Mouse (Mus musculus) WW6 (cell line): Measurements from ENCODE around the gene Mast4.

Experiments
- DNase-seq: peaks from one replicate; pipeline ENCODE4 v3.0.0-alpha.2; 2013; ENCODE audit warnings: low read depth, low spot score

Gene Mast4

DNA sequence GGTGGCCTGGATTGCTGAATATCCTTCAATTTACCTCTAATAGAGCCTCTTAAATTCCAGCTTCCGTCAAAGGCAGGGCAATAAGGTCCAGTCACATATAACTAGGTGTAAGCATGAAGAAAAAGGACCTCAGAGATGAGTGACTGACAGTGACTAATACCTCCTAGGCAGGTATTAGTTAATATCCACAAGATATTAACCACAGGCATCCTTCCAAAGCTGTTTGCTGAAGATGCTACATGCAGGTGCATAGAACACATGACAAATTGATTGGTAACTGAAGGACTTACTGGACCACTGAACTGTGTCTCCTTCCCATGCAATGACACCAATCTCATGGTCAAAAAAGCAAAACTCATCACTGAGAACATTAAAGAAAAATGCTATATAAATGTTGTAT lies 402.3 kb downstream of the Mast4 start:
- no peak for DNase-seq

DNA sequence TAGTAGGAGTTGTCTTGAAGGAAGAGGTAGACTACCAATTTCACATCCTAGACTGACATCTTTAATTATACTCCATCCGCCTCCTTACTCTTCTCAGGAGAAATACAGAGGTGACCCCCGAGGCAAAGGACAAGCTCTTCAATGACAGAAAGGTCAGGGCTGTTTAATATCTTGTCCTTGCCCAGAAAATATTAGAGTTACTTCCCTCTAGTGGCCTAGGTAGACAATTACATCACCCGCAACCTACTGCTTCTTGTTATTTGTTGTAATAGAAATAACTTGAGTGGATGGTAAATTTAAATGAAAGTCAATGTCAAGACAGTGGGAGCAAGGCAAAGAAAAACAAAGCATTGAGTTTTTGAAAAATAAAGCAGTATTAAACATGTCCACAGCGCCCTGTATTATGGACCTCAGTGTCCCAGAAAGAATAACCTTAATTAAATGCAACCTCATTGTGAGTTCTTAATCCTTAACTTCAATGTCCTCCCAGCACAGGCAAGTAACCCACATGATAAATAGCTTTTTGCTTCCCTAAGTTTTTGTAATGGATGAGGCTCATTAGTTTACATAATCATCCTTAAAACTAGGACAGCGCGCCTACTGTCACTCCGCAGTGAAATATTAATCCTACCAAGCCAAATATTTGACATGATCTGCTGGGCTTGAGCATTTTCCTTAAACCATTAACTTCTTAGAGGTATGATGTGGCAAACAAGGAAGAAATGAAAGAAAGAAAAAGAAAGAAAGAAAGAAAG lies 408.3 kb downstream of the Mast4 start:
- DNase-seq: no peak

- DNase-seq: no peak
Observed at GRCm38 (mm10) chr13:102919741-102920140, 414.6 kb downstream of the Mast4 start.

DNA sequence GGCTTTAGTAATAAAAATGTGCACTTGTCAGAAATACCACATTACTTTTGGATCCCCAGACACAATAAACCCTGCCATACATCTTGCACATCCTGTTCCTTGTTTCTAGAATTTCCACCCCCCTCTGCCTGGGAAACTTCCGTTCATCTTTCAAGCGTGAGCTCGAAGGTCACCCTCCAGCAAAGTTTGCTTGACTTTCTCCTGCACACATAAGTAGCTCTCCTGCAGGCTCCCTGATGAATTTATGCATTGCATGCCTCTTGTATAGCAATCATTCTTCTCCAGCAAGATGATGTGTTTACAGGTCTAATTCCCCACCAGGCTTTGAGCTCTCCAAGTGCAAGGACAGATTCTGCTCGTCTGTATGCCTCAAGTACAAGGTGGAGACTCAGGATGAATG lies 415.7 kb downstream of the Mast4 start:
- DNase-seq: no peak

- no peak for DNase-seq
Observed at GRCm38 (mm10) chr13:102915341-102915740, 419.0 kb downstream of the Mast4 start.

GRCm38 (mm10) chr13:102914800-102915199 lies 419.5 kb downstream of the Mast4 start:
- no peak for DNase-seq

DNA sequence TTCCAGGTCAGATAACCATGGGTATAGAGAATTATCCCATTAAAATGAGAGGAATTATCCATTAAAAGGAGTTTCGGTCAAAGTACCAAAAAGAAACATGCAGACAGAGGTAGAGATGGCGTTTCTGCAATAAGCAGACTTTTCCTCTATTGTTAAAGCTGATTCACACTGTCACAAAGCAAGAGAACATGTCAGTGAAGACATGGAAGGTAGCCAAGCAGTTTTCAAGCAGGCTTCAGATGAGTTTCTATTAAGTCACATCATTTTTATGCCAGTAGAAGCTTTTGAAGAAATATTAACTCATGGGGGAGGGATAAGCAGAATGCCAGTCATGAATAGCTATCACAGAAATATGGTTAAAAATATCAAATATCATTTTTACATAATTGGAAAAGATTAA lies 420.4 kb downstream of the Mast4 start:
- DNase-seq: no peak

- no peak for DNase-seq
Observed at GRCm38 (mm10) chr13:102912867-102913266, 421.4 kb downstream of the Mast4 start.

DNA sequence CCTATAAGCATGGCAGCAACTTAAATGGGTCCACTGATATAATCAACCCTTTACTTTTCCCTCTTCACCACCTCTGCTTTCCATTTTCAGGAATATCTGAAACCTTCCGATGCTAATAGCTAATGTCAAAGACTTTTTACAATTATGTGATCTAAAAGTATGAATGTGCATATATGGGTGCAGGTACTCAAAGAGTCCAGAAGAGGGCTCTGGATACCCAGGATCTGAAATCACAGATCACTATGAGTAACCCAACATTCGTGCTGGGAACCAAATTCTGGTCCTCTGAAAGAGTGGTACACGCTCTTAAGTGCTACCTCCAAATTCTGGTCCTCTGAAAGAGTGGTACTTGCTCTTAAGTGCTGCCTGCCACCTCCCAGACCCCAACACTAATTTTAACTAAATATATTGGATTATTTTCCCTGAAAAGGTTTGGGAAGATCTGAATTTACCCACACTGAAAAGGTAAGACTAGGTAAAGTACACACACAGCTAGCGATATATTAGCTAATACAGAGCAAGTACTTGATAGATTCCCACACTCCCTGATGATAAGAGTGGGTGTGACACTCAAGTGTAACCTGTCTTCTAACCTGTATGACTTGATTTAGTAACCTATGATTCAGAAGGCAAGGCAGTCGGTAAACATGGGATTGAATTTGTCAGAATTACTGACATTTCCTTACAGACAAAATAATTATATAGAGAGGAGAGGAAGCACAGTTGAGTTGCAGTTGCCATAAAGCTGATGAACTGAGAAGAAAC lies 424.5 kb downstream of the Mast4 start:
- no peak for DNase-seq

DNA sequence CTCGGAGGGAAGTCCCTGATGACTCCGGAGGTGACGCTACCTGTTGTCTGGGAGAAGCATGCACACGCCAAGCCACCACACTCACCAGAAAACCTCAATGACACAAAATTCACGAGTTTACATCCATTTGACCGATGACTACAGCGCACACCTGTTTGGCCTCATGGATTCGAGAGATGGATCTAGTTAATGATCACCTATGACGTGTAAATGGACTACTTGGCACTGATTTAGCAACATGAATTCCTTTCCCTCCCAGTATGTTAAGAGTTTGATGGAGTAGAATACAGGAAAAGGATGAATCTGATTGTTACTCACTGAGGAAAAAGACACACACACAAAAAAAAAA lies 427.7 kb downstream of the Mast4 start:
- DNase-seq: no peak

DNA sequence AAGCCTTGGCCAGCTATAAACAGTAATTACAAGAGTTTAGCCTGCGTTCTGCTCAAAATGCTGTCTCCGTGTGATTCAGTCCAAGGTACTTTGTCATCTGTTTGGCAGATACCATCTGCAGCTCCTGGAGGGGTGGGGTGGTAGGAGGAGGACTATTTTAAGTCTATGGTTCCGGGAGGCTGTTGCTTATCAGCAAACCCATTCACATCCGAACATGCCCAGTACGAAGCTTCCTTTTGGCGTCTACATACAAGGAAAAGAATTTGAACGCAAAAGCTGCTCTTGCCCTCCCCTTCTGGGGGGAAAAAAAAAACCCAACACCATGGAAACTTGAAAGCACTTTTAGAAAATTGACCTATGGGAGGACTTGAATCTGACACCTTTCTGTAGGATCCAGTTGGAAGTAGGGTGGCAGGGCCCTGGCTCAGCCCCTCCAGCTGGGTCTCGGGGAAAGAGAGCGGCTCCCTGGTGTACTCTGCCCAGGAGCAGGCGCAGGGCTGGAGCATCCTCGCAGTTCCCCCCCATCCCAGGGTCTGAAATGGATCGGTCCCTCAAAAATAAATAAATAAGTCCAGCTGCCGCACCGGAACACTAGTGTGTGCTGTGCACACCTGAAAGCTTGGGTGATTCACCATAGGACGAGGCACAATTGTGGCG lies 428.2 kb downstream of the Mast4 start:
- peak; percentile 79 for DNase-seq

- DNase-seq: no peak
Observed at GRCm38 (mm10) chr13:102905361-102905950, 428.8 kb downstream of the Mast4 start.

DNA sequence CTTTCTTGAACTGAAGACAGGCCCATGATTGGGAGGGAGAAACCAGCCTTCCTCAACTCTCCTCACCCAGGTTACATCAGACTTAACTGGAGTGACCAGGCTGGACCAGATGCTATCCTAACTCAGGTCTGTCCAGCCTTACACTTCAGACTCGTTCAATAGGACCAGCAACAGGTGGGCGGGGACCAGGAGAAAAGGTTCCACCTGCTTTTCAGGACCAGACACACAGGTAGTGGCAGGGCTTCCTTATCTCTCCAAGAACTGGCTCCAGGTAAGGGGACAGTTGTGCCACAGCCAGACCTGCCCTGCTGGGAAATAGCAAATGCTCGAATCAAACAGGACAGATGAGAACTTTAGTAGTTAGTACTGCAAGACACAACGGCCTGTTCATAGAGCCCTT lies 430.6 kb downstream of the Mast4 start:
- DNase-seq: no peak

DNA sequence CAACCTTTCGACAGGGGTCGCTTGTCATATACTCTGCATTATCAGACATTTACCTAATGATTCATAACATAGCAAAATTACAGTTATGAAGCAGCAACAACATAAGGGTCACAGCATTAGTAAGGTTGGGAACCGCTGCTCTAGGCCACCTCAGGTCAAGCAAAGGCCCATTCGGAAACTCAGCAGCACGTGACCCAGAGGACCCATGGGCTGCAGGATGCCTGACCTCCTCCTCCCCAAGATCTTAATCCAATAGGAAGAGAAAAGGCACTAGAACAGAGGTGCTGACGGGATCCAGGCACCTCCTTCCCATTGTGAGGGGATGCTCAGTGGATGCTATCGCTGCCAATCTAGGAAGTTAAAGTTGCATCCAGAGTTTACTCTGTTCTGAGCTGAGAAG lies 432.2 kb downstream of the Mast4 start:
- DNase-seq: no peak

- DNase-seq: no peak
Observed at GRCm38 (mm10) chr13:102900531-102900930, 433.8 kb downstream of the Mast4 start.

DNA sequence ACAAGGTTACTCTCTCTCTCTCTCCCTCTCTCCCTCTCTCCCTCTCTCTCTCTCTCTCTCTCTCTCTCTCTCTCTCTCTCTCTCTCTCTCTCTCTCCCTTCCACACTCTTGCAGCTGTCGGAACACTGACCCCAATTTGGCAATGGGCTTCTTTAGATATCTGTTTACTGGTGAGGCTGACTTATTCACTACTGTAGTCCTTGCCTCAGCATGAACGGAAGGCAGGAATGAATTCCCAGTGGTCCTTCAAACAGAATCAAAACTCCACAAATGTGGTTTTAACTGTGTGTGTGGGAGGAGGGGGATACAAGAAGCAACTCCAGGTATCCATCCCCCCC lies 434.2 kb downstream of the Mast4 start:
- DNase-seq: no peak

DNA sequence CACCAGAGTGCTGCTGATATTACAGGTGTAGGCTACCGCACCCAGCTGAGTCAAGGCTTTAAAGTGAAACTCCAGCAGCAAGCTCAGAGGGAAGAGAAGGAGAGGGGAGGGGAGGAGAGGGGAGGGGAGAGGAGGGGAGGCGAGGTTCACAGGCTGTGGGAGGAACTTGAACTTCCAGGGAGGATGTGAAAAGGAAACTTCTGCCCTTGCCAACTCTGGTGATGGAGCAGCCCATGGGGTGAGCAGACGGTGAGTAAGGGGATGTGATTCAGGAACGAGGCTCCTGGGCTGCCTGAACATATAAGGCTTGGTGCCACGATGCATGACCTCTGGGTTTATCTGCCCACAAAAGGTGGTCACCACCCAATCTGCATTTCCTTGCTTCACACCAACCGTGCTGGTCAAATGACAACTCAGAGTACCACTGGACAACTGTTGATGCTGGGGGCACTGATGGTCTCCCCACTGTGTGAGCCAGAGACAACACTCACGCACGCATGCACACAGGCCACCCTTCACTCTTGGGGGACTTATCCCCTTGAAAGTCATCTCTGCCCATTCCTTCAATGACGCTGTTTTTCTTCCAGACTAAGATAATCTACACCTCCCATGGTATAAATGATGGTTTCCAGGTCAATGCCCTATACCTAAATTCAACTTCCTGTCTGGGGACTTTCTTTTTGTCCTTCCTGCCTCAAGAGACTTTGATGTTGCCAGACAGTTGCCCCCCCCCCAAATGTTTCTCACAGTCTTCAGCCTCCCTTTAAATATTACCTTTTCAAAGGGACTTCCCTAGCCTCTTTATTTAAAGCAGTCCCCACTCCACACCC lies 434.8 kb downstream of the Mast4 start:
- DNase-seq: no peak

DNA sequence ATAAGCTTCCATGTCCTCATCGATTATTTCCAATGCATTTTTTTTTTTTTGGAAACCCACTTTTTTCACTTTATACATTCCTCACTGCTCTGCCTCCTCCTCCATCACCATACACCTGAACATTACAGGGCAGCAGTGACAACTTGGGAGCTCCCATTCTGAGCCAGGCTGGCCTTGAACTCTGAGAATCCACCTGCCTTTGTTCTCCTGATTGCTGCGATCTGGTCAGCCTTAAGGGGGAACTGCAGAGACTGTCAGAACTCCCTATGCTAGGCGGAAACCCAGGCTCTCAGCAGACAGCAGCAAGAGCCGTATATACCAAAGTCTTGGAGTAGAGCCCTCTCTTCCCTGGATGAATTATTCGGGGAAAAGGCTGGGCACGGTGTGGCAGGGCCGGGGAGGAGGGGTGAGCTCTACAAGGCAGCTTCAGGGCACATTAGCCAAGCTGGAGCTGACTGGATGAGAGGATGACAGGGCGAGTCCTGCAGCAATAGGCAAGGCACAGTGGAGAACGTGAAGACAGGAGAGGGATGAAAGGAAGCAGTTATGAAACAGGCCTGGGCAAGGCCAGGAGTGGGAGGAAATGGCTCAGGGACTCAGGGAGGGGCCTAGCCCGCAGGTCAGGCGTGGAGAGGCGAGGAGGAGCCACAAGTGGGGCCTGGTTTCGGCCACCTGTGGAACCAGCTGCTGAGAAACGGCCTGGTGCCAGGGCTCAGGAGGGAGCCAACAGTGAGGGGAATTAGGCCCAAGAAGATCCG lies 435.7 kb downstream of the Mast4 start:
- no peak for DNase-seq

- DNase-seq: no peak
Observed at GRCm38 (mm10) chr13:102896322-102896721, 438.0 kb downstream of the Mast4 start.

GRCm38 (mm10) chr13:102895894-102896293 lies 438.4 kb downstream of the Mast4 start:
- DNase-seq: no peak
